Mouse (Mus musculus) hindbrain, embryonic 13.5 days (tissue): ENCODE measurements around the gene Polr1c. TPM values are rescaled to one million over a fixed set of nuclear protein-coding genes. Genes with fewer than 3 reads are reported as not detected.

ENCODE experiments used
- microRNA counts: library from miRNA; unstranded; fragments of <30 nt; microRNA quantifications from one replicate; lab custom pipeline; 2016
- microRNA-seq: library from miRNA; unstranded; fragments of <30 nt; microRNA quantifications from one replicate; pipeline ENCODE4, GENCODE M21; 2016
- polyA plus RNA-seq: library from polyadenylated mRNA; unstranded; fragments of >200 nt; fragmentation: Nextera tagmentation; extraction: Ambion mirVana; gene quantifications from 2 replicates; pipeline ENCODE4 v1.2.1, GENCODE M21; 2015

Gene Polr1c
- polyA plus RNA-seq, 1 experiment from 2014 or later: 85.7 TPM

MicroRNAs encoded within 50 kb of the gene (microRNA counts, 519-probe panel; counts per million panel counts)
- microRNA mmu-miR-693-3p (lab: Ali Mortazavi, UCI): 51.3 counts per million
- microRNA mmu-miR-693-5p (lab: Ali Mortazavi, UCI): 51.3 counts per million

Small RNA genes lying within 50 kb of the gene (microRNA-seq; reads per million reads assigned to microRNA genes)
- gene Mir693: 0.70 reads per million

Other genes with a start within 250 kb of the Polr1c start
- gene Vegfa, start 215.7 kb downstream of the Polr1c start, polyA plus RNA-seq: 2.8 and 4.1 TPM in 2 replicates
- gene Mrps18a, start 137.1 kb downstream of the Polr1c start, polyA plus RNA-seq: 147 and 149 TPM in 2 replicates
- gene Rsph9, start 103.8 kb downstream of the Polr1c start, polyA plus RNA-seq: 31.6 and 33.8 TPM in 2 replicates
- gene Mad2l1bp, start 94.5 kb downstream of the Polr1c start, polyA plus RNA-seq: 27.5 and 28.4 TPM in 2 replicates
- gene Gtpbp2, start 87.0 kb downstream of the Polr1c start, polyA plus RNA-seq: 44.9 and 47.2 TPM in 2 replicates
- 8.7 and 9.0 TPM in 2 replicates for gene Polh, start 45.4 kb downstream of the Polr1c start, polyA plus RNA-seq
- 38.2 and 38.9 TPM in 2 replicates for gene Xpo5, start 45.3 kb downstream of the Polr1c start, polyA plus RNA-seq
- gene Yipf3, start within 50 bp of the Polr1c start, polyA plus RNA-seq: 87.5 and 90.8 TPM in 2 replicates
- 7.3 and 9.5 TPM in 2 replicates for gene Lrrc73, start 5.5 kb upstream of the Polr1c start, polyA plus RNA-seq
- gene Tjap1, start 35.0 kb upstream of the Polr1c start, polyA plus RNA-seq: 28.6 and 33.8 TPM in 2 replicates
- gene Dlk2, start 49.4 kb upstream of the Polr1c start, polyA plus RNA-seq: 9.5 and 11.1 TPM in 2 replicates
- 8.9 and 9.9 TPM in 2 replicates for gene Abcc10, start 80.3 kb upstream of the Polr1c start, polyA plus RNA-seq
- gene Zfp318, start 135.7 kb upstream of the Polr1c start, polyA plus RNA-seq: 18.0 and 19.1 TPM in 2 replicates
- gene Crip3, start 180.9 kb upstream of the Polr1c start, polyA plus RNA-seq: 2.4 and 3.1 TPM in 2 replicates
- not detected in 2 replicates for gene Slc22a7, start 190.4 kb upstream of the Polr1c start, polyA plus RNA-seq
- 4.6 and 4.7 TPM in 2 replicates for gene Ttbk1, start 239.6 kb upstream of the Polr1c start, polyA plus RNA-seq
- gene Dnph1, start 248.7 kb upstream of the Polr1c start, polyA plus RNA-seq: 20.4 and 21.8 TPM in 2 replicates